In genomic region chr5:113407346-113407745, GRCm38 (mm10) we compare ENCODE assay signal across 10 mouse cellular contexts. TPM values are rescaled to one million over a fixed set of nuclear protein-coding genes. Genes with fewer than 3 reads are reported as not detected.
DNase-seq lines count a peak whose midpoint lies in the region; ATAC-seq lines count a peak whose summit lies in the region.
"Had no signal": no experiment of that assay in that cellular context is flagged by ENCODE, and none has a peak within 500 bp of the region (broad histone marks: within the 10 kb centered on the region; RNA-seq: fewer than 3 reads in every experiment).

No protein-coding gene starts in this region.

- H3K9me3 ChIP-seq in limb, embryonic 11.5 days (ENCODE audit: control insufficient read depth, low read length), result no peaks in the 10 kb centered on the region
- H3K9me3 ChIP-seq in hindbrain, embryonic 14.5 days (ENCODE audit: control insufficient read depth, low read length), result no peaks in the 10 kb centered on the region
- H3K9me3 ChIP-seq: embryonic facial prominence, embryonic 12.5 days had no signal

- H3K27me3 ChIP-seq in limb, embryonic 11.5 days (ENCODE audit: control insufficient read depth, insufficient read depth, low read length), result no peaks in the 10 kb centered on the region
- no peaks in the 10 kb centered on the region for H3K27me3 ChIP-seq in hindbrain, embryonic 14.5 days (ENCODE audit: control insufficient read depth, insufficient read depth, low read length)
- H3K27me3 ChIP-seq: embryonic facial prominence, embryonic 12.5 days had no signal

- no peaks in the 10 kb centered on the region for H3K4me1 ChIP-seq in limb, embryonic 11.5 days (ENCODE audit: control insufficient read depth, insufficient read depth, low read length)
- H3K4me1 ChIP-seq in hindbrain, embryonic 14.5 days (replicated peaks; ENCODE audit: control insufficient read depth, insufficient read depth, low read length), result peaks cover 14% of the 10 kb centered on the region

- no peaks in the 10 kb centered on the region for H3K36me3 ChIP-seq in limb, embryonic 11.5 days (ENCODE audit: control insufficient read depth, insufficient read depth, low read length)
- H3K36me3 ChIP-seq in hindbrain, embryonic 14.5 days (replicated peaks; ENCODE audit: control insufficient read depth, insufficient read depth), result no peaks in the 10 kb centered on the region
- H3K36me3 ChIP-seq: embryonic facial prominence, embryonic 12.5 days had no signal

- H3K9ac ChIP-seq in limb, embryonic 11.5 days (ENCODE audit: low read length), result no peak overlapping the region
- no peak overlapping the region for H3K9ac ChIP-seq in hindbrain, embryonic 14.5 days
- H3K9ac ChIP-seq: embryonic facial prominence, embryonic 12.5 days had no signal

- no peak overlapping the region for H3K4me2 ChIP-seq in limb, embryonic 11.5 days (ENCODE audit: low read depth, severe bottlenecking)
- H3K4me2 ChIP-seq in hindbrain, embryonic 14.5 days (replicated peaks), result no peak overlapping the region
- H3K4me2 ChIP-seq: embryonic facial prominence, embryonic 12.5 days had no signal

- intact Hi-C loops in heart, postnatal 10 days (cut with DNase I), result no loop called here

- no peak for ATAC-seq in limb, embryonic 11.5 days (ENCODE audit: insufficient number of reproducible peaks, low FRiP score, low TSS enrichment, low read depth)
- no peak for ATAC-seq in CD4-positive, CD25-positive, alpha-beta regulatory T cell, adult 4 months
- no peak for ATAC-seq in hindbrain, embryonic 14.5 days (ENCODE audit: low FRiP score)
- ATAC-seq: hindbrain, embryonic 16.5 days had no signal

- H3K4me3 ChIP-seq in limb, embryonic 11.5 days (ENCODE audit: low read depth, low read length), result no peak overlapping the region
- no peak overlapping the region for H3K4me3 ChIP-seq in hindbrain, embryonic 14.5 days (replicated peaks; ENCODE audit: low read length)
- H3K4me3 ChIP-seq: embryonic facial prominence, embryonic 12.5 days had no signal

- 5% methylated on average over 3 of the region's 3 CpGs for WGBS in limb, embryonic 11.5 days
- 13% methylated on average over 3 of the region's 3 CpGs for WGBS in hindbrain, embryonic 14.5 days

- H3K27ac ChIP-seq in limb, embryonic 11.5 days (replicated peaks; ENCODE audit: low read depth, low read length), result no peak overlapping the region
- H3K27ac ChIP-seq in hindbrain, embryonic 14.5 days, result no peak overlapping the region
- H3K27ac ChIP-seq: embryonic facial prominence, embryonic 12.5 days had no signal

- DNase-seq in heart, postnatal 10 days, result peak; percentile 59 to 67
- no peak for DNase-seq in heart, adult 8-10 months (ENCODE audit: low spot score)
- DNase-seq in 416B (ENCODE audit: low read depth), result peak; percentile 63
- DNase-seq in c-Kit-positive CD71-positive TER-119-positive erythroid progenitor cells, embryonic 14.5 days (ENCODE audit: low spot score), result peak; percentile 6
- peak; percentile 87 for DNase-seq in limb, embryonic 11.5 days (ENCODE audit: low spot score)
- no peak for DNase-seq in cerebellum, postnatal 4 days (ENCODE audit: low spot score in 2 of 2)
- DNase-seq in hindbrain, embryonic 14.5 days (ENCODE audit: low spot score), result no peak

RNA-seq across cellular contexts. Expression of gene Aym1, which starts 50.3 kb away (rescaled TPM):
- total RNA-seq in heart, postnatal 10 days (2021), result not detected
- not detected for total RNA-seq in heart, adult 8-10 months (2022)
- not detected in 2 replicates for polyA plus RNA-seq in limb, embryonic 11.5 days (2014; fragmentation: Nextera tagmentation; extraction: Ambion mirVana)
- polyA plus RNA-seq in CD4-positive, CD25-positive, alpha-beta regulatory T cell, adult 4 months (2017; shearing (Covaris generic)), result not detected
- not detected in 2 replicates for polyA plus RNA-seq in hindbrain, embryonic 14.5 days (2014; fragmentation: Nextera tagmentation; extraction: Ambion mirVana)
- polyA plus RNA-seq: embryonic facial prominence, embryonic 12.5 days; hindbrain, embryonic 16.5 days had no signal

Comparison
In these comparisons a context has a peak if more than half of its experiments do, and no peak if none do; other contexts are left out.
1. DNase-seq: peak in heart, postnatal 10 days (2 of 2), 416B (single experiment), c-Kit-positive CD71-positive TER-119-positive erythroid progenitor cells, embryonic 14.5 days (single experiment) and limb, embryonic 11.5 days (single experiment); none in heart, adult 8-10 months (single experiment), cerebellum, postnatal 4 days (0 of 2) and hindbrain, embryonic 14.5 days (single experiment).